Mouse (Mus musculus) thymus, adult 2 months (tissue): Measurements from ENCODE around the gene Kcnh3.

Experiments used
- CTCF ChIP-seq: fragments of 200-500 bp; IDR thresholded peaks from 2 replicates; pipeline ENCODE4 v1.5.1; 2012; ENCODE audit warnings: mild to moderate bottlenecking, control low read depth, low read length, moderate library complexity, borderline replicate concordance; ENCODE audit not compliant: control insufficient read depth, poor library complexity, insufficient read depth; ENCODE audit errors: extremely low read depth
- POLR2A ChIP-seq: fragments of 200-500 bp; IDR thresholded peaks from 2 replicates; pipeline ENCODE4 v1.6.1; 2012; ENCODE audit warnings: mild to moderate bottlenecking, low read length, control low read depth, moderate library complexity; ENCODE audit not compliant: control insufficient read depth, poor library complexity, insufficient read depth; ENCODE audit errors: extremely low read depth

GRCm38 (mm10) chr15:99215741-99216463, 8.8 kb upstream of the Kcnh3 start:
- TF ChIP-seq CTCF (no peak), POLR2A (no peak)
